Mouse (Mus musculus) ovary, adult 18-20 months (tissue): Measurements from ENCODE around the gene Chrne.

ENCODE experiments used
- DNase-seq: peaks from one replicate; pipeline ENCODE4 v3.0.0; 2022; ENCODE audit warnings: low spot score, mixed read lengths

Gene Chrne

GRCm38 (mm10) chr11:70626877-70627276 is 7.9 kb upstream of the Chrne start:
- DNase-seq: no peak

GRCm38 (mm10) chr11:70625473-70625872 is 6.5 kb upstream of the Chrne start:
- no peak for DNase-seq

- DNase-seq: no peak
These were observed 4.2 kb upstream of the Chrne start for GRCm38 (mm10) chr11:70623053-70623742.

GRCm38 (mm10) chr11:70621972-70622814 is 3.2 kb upstream of the Chrne start:
- no peak for DNase-seq

GRCm38 (mm10) chr11:70615516-70616093 is 3.4 kb downstream of the Chrne start, which contains the start of gene 4930544D05Rik:
Gene 4930544D05Rik (plus strand): TSS chr11:70615848.
- no peak for DNase-seq

GRCm38 (mm10) chr11:70615074-70615473 is 3.9 kb downstream of the Chrne start:
- peak; percentile 59 for DNase-seq

- no peak for DNase-seq
These were observed 6.5 kb downstream of the Chrne start for GRCm38 (mm10) chr11:70612505-70612904.

GRCm38 (mm10) chr11:70610752-70611151 is 8.3 kb downstream of the Chrne start:
- no peak for DNase-seq

- DNase-seq: no peak
These were observed 10.5 kb downstream of the Chrne start for GRCm38 (mm10) chr11:70608381-70609066.

GRCm38 (mm10) chr11:70607611-70608010 is 11.4 kb downstream of the Chrne start:
- DNase-seq: no peak

- no peak for DNase-seq
These were observed 12.3 kb downstream of the Chrne start for GRCm38 (mm10) chr11:70606717-70607116.

GRCm38 (mm10) chr11:70605024-70605566 is 13.9 kb downstream of the Chrne start:
- peak; percentile 37 for DNase-seq

GRCm38 (mm10) chr11:70598451-70598953 is 20.5 kb downstream of the Chrne start:
- DNase-seq: no peak

- no peak for DNase-seq
These were observed 21.7 kb downstream of the Chrne start for GRCm38 (mm10) chr11:70597301-70597700.

GRCm38 (mm10) chr11:70596094-70596493 is 22.9 kb downstream of the Chrne start:
- no peak for DNase-seq

GRCm38 (mm10) chr11:70595638-70596037 is 23.4 kb downstream of the Chrne start:
- no peak for DNase-seq

GRCm38 (mm10) chr11:70594253-70594989 is 24.6 kb downstream of the Chrne start:
- DNase-seq: no peak

- DNase-seq: no peak
These were observed 27.3 kb downstream of the Chrne start for GRCm38 (mm10) chr11:70591733-70592132.

GRCm38 (mm10) chr11:70586954-70587353 is 32.1 kb downstream of the Chrne start:
- no peak for DNase-seq

GRCm38 (mm10) chr11:70586261-70586660 is 32.8 kb downstream of the Chrne start:
- no peak for DNase-seq

GRCm38 (mm10) chr11:70585457-70585856 is 33.6 kb downstream of the Chrne start:
- DNase-seq: peak; percentile 33
